Mouse (Mus musculus) heart, adult 2 months (tissue): ENCODE measurements around the gene Grik4.

Source experiments
- CTCF ChIP-seq: fragments of 200-600 bp; IDR thresholded peaks from 2 replicates; pipeline ENCODE4 v1.8.1; 2022; ENCODE audit warnings: antibody characterized with exemption, mild to moderate bottlenecking, moderate library complexity
- EP300 ChIP-seq: fragments of 200-500 bp; IDR thresholded peaks from 2 replicates; pipeline ENCODE4 v1.6.1; 2011; ENCODE audit warnings: low read depth, low read length, control low read depth; ENCODE audit not compliant: insufficient read depth
- POLR2A ChIP-seq: fragments of 200-500 bp; IDR thresholded peaks from 2 replicates; pipeline ENCODE4 v1.6.1; 2011; ENCODE audit warnings: mild to moderate bottlenecking, low read depth, low read length, control low read depth; ENCODE audit not compliant: insufficient read depth

- no peak for TF ChIP-seq CTCF
- TF ChIP-seq EP300 = no peak
- TF ChIP-seq POLR2A = no peak
Measured at GRCm38 (mm10) chr9:42490589-42491382, 453.5 kb downstream of the Grik4 start.
